Comparison of ENCODE assay signal across 13 mouse cellular contexts in genomic region chr8:126132076-126132475, GRCm38 (mm10).
DNase-seq lines count a peak whose midpoint lies in the region; ATAC-seq lines count a peak whose summit lies in the region.
"Had no signal": no experiment of that assay in that cellular context is flagged by ENCODE, and none has a peak within 500 bp of the region (broad histone marks: within the 10 kb centered on the region; RNA-seq: fewer than 3 reads in every experiment).

No protein-coding gene starts in this region.

- WGBS in heart, embryonic 12.5 days: 70% methylated on average over 4 of the region's 4 CpGs

- H3K36me3 ChIP-seq in heart, embryonic 12.5 days: no peaks in the 10 kb centered on the region
- H3K36me3 ChIP-seq: neural tube, embryonic 12.5 days had no signal

- no peak overlapping the region for H3K4me3 ChIP-seq in heart, embryonic 12.5 days
- H3K4me3 ChIP-seq: erythroblast, embryonic 14.5 days; neural tube, embryonic 12.5 days had no signal

- no peaks in the 10 kb centered on the region for H3K4me1 ChIP-seq in heart, embryonic 12.5 days (replicated peaks)
- H3K4me1 ChIP-seq: neural tube, embryonic 12.5 days had no signal

- H3K4me2 ChIP-seq in heart, embryonic 12.5 days: no peak overlapping the region
- H3K4me2 ChIP-seq: neural tube, embryonic 12.5 days had no signal

- H3K27ac ChIP-seq in heart, embryonic 12.5 days (ENCODE audit: poor library complexity, severe bottlenecking): no peak overlapping the region
- H3K27ac ChIP-seq: neural tube, embryonic 12.5 days had no signal

- ATAC-seq in heart, embryonic 12.5 days (ENCODE audit: insufficient number of reproducible peaks, low FRiP score): no peak
- no peak for ATAC-seq in frontal cortex, adult (ENCODE audit: low TSS enrichment)
- ATAC-seq: forebrain, embryonic 16.5 days had no signal

- H3K9ac ChIP-seq in heart, embryonic 12.5 days: no peak overlapping the region
- H3K9ac ChIP-seq: neural tube, embryonic 12.5 days had no signal

- H3K27me3 ChIP-seq in heart, embryonic 12.5 days (replicated peaks): no peaks in the 10 kb centered on the region; the same call in 1 of the 2 replicates
- H3K27me3 ChIP-seq: neural tube, embryonic 12.5 days had no signal

- H3K9me3 ChIP-seq in heart, embryonic 12.5 days (replicated peaks): no peaks in the 10 kb centered on the region
- H3K9me3 ChIP-seq: neural tube, embryonic 12.5 days had no signal

- DNase-seq in heart, adult 18-20 months: peak; percentile 12 to 44
- peak; percentile 39 for DNase-seq in adrenal gland, postnatal 14 days
- DNase-seq in heart, adult 9 months (ENCODE audit: low spot score in 2 of 2): peak; percentile 15 to 38
- peak; percentile 77 for DNase-seq in kidney, postnatal 10 days
- no peak for DNase-seq in retina, postnatal 1 day
- DNase-seq: cerebellum, postnatal 25 days; lung, adult 2 months; thymus, adult 18-20 months had no signal
